Mouse (Mus musculus): ENCODE data around the gene Nedd8.
A peak's percentile ranks its signal among the peaks of the same experiment; 100 is the strongest.

The Nedd8 gene

DNA sequence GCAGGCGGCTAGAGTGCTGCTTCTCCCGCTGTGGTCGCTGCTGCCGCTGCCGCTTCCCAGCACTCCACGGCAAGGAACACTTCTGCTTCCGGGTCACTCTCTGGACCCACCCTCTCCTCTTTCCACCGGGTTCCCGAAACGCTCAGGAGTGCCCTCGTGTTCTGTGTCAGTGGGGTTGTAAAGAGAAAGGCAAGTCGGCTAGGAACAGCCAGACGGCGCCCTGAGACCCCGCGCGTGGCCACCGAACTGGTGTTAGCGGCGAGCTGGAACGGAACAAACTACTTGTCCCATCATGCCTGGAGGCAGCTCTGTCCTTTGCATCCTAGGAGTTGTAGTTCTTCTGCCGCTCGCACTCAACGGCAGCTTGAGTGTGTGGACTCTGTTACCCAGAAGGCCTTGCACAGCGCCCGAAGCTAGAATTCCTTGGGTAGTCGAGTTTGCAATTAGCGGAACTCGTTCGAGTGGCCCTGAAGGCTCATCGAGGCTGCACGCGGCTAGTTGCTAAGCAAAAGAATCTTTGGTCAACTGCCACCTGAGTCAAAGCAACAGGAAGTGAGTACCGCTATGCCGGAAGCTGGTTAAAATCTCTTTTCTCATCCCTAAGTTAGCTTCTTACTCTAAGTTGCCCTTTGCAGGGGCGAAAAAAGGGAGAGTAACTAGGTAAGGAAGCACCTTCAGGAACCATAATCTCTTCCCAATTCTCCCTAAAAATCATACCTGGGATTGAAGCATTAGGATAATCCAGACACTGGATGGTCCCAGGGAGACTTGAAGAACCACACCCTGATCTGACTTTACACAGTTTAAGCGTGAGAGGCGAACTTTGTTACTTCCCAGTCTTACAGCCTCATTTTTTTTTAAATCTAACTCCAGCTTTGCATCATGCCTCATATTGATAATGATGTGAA lies at the start of gene Nedd8, which contains the start of gene Gmpr2:
Gene Nedd8, minus strand, starts transcription at position 292 of the 908 bp plus-strand sequence.
Gene Gmpr2, plus strand, starts transcription at position 109 of the 908 bp plus-strand sequence.
- peak; percentile 87 to 90 for DNase-seq (ENCODE audit: low spot score in 2 of 2)

DNA sequence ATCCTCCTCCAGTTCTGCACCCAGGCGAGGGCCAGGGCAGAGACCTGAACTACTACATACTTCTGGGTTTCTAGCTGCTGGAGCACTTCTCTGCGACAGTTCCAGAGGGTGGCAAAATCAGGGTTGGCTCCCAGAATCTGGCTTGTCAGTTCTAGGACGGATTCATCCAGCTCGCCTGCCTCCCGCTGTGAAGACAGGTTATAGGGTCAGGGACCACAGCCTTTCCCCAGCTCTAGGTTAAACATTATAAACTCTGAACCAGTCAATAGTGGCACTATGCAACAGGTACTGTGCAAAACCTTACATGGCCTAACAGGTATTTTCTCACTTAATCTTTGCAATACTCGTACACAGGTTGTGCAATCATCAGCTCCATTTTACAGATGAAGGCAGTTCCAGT lies 49.2 kb upstream of the Nedd8 start:
- DNase-seq (ENCODE audit: low spot score in 2 of 2): no peak

DNA sequence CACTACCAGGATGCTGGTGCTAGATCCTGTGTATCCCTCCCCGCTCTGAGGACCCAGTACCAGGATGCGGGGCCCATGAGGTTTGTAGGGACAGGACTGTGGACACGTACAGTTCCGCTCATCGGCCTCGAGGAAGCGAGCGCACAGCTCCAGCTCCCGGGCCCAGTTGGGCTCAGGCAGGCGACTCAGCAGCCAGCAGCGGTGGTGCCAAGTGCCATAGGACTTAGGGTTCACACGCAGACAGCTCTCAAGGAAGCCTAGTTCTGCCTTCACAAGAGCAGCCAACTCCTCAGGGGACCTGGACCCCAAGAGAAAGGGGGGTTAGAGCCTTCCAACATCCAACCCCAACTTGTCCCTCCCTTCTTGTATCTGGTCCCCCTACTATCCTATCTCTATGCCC lies 48.7 kb upstream of the Nedd8 start:
- no peak for DNase-seq (ENCODE audit: low spot score in 2 of 2)

DNA sequence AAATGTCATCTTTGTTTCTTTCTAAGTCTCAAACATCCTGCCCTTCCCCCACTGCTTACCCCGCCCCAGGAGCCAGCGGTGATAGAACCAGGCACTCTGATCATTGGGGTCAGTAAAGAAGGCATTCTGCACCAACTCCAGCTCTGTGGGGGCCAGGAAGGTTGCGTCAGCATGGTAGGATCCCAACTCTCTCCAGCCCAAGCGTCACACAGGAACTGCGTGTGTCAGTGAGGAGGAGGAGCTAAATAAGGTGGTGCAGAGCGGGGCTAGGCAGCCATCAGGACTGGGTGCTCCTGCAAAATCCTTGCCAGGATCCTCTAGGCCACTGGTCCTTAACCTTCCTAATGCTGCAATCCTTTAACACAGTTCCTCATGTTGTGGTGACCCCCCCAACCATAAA lies 47.8 kb upstream of the Nedd8 start:
- no peak for DNase-seq (ENCODE audit: low spot score in 2 of 2)

DNA sequence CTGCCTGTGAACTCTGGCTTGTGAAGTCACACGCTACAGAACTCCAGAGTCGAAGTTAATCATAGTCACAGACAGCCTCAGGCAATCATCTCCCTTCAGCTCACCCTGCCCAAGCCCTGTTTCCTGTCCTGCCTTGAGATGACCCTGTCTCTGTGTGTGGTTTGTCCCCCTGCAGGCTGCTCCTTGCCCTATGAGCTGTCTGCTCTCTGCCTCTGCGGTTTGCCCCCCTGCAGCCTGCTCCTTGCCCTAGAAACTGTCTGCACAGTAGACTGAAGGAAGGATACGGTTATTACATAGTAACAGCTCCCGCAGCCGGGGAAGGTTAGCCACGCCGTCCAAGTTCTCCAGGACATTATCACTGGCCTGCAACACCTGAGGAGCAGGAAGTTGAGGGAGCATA lies 45.0 kb upstream of the Nedd8 start:
- no peak for DNase-seq (ENCODE audit: low spot score in 2 of 2)

DNA sequence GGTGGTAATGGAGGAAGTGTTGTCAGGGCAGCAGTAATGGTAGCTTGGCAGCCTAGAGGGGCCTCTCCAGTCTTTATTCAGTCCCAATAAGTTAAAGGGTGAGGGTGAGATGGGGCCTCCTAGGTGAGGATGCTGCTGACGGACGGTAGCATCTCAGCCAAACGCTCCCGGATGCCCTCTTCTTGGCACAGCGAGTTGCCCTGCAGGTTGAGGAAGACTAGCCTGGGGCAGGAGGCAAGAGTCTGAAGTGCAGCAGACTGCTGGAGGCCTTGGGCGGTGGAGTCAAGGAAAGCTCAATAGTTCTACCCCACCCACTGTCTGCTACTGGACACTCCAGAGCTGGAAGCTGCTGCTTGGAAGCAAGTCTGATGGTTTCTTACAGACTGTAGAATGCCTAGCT lies 44.3 kb upstream of the Nedd8 start:
- DNase-seq (ENCODE audit: low spot score in 2 of 2): no peak

DNA sequence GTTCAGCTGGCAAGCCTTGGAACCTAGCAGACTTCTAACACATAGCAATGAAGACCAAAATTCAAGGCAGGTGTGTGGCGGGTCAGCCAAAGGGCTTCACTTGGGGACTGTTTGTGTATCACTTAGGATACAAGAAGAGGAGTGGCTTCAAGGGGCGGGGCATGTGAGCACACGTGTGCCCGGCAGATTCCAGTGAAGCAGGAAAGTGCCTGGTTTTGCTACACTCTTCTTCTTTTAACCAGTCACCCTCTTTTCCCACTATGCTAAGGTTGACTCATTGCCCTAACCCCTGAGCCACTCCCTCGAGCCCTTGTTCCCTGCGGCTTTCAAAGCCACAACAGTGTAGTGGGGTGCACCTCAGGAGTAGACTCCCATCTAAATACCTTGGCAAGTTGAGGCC lies 43.0 kb upstream of the Nedd8 start:
- no peak for DNase-seq (ENCODE audit: low spot score in 2 of 2)

DNA sequence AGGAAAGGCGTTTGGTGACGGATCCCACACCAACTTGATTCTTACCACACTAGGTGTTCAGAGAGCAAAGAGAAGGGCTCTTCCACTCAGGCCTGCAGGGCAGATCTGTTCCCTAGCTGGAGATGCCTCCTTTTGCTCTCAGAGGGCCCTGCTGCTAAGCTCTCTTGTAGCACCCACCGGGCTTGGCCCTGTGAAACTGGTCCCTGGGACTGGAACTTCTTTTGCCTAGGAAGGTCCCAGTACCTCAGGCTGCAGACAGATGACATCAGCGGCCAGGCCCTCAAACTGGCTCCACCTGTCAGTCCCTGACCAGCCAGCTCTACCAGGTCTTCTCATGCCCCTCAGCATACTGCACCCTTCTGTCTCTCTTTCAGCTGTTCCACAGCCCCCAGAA lies 41.8 kb upstream of the Nedd8 start, which contains the start of gene Tgm1:
Gene Tgm1, minus strand, starts transcription at position 198 of the 394 bp plus-strand sequence.
- no peak for DNase-seq (ENCODE audit: low spot score in 2 of 2)

DNA sequence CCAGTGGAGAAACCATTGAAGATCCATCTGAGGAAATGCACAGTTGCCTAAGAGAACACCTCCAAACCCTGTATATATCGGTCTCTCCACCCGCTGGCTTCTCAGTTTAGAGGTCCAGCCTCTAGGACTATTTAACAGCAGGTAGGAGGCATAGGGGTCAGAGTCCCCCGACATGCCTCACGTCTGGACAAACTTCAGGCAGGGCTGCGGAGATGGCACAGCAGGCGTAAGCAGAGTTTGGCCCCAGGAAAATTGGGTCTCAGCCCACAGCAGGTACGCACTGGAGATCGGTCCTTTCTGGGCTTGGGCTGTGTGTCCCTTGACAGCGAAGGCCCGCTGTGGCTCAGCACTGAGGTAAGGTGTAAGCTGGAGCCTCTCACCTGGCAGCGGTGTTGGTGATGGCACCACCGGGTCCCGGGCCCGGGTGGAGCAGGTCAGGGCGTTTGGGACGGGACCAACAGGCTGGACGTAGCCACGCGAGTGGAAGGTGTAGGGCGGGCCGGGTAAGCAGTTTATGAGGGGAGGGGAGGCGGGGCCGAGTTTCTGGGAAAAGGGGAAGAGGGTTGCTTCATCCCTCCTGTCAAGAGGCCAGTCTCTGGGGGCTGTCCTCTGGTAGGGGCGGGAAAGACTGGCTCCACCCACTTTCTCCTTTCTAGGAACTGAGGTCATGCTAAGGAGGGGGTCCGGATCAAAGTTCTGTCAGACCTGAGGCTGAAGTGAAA lies 41.2 kb upstream of the Nedd8 start:
- DNase-seq (ENCODE audit: low spot score in 2 of 2): no peak

DNA sequence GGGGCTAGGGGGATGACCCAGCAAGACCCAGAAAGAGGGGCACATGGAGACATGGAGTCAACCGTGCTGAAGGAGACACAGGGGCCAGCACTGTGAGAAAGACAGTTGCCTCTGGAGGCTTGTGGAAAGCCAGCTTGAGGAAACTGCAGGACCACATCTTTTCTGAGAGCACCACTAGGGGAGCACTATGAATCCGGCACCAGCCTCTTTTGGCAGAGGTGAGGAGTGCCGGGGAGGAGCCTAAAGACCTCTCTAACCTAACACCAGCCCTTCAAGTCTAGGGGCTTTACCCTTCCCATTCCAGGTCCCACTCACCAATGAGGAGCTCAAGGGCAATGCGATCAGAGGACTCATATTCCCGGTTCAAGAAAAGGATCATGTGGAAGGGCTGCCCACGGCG lies 39.9 kb upstream of the Nedd8 start:
- DNase-seq (ENCODE audit: low spot score in 2 of 2): no peak

DNA sequence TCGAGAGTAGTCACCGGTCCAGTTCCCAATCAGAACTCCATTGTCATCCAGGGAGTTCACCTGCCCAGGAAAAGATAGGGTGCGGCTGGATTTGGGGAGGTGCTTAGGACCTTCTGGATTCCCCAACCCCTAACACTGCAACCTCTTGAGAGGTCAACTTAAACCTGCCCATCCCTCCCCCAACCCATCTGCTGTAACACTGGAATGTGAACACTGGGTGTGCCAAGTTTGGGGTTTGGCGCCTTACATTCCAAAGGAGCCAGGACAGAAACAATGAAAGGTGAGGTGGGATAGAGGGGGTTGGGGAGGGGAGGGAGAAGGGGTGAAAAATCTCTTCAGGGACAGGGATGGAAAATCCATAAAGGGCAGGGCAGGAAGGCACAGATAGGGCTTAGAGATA lies 37.6 kb upstream of the Nedd8 start:
- no peak for DNase-seq (ENCODE audit: low spot score in 2 of 2)

DNA sequence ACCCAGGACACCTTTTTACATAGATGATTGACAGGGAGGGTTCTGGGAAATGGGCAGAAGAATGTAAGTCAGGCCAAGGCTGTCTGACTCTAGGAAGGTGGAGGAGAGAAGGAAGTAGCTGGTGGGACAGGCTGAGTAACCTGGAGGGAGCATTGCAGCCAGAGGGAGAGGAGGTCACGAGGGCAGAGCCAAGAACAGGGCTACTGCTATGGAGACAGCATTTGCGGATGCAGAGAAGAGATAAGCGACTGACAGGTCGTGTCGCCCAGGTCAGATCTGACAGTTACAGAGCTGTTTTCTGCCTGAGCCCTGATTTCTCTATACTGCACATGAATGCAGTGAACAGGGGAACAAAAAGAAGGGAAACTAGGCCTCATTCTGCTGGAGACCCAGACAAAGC lies 35.5 kb upstream of the Nedd8 start:
- no peak for DNase-seq (ENCODE audit: low spot score in 2 of 2)

DNA sequence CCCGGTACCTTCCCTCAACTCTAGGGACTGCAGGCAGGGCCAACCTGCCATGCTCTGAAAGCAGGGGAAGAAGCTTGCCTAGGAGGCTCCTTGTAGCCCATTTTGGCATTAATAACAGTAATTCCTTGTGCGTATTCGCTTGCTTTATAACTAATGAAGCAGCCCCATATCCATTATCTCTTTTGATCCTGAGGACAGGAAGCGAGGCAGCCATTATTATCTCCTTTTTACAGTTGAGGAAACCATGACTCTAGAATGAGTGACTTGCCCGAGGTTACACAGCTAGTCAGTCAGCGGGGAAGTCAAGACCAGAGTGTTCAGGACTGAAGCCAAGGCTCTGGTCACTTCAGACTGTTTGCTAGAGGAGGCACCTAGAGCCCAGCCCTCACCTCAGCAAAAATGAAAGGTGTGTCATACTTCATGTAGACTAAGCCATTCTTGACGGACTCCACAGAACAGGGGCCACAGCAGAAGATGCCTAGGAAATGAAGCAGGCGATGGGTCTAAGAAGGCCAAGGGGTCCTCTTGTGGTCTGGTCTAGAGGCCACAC lies 34.2 kb upstream of the Nedd8 start:
- DNase-seq (ENCODE audit: low spot score in 2 of 2): no peak

DNA sequence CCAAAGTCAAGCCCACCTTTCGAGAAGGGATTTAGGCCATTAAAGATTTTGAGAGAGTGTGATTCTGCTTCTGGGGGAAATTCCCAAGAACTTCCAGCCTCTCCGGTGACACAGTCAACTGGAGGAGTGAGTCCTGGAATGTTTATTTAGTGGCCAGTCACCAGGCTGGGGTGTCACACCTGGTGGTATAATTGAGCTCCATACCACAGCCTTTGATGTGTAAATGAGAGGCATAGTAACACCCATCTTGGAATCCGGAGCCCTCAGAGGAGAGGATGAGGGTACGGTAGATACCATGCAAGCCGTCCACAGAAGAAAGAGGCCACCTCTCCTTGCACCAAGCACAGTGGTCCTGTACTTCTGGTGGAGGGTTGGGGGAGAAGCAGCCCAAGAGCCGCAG lies 30.8 kb upstream of the Nedd8 start:
- no peak for DNase-seq (ENCODE audit: low spot score in 2 of 2)

DNA sequence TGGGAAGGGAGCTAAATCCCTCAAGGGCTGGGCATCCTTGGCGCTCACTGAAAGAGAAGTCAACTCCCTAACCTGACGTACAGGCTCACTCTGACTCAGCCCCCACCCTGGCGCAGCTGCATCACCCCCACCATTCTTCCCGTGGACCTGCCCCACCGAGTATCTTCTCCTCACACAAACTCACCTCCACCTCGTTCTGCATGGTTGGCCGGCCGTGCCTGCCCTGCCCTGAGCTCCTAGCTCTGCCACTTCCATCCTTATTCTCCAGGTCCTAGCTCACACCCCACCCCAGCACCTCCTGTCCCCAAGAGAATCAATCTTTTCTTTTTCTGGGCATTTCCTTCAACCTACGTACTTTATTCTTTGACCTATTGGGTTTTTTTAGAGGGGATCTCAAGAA lies 29.2 kb upstream of the Nedd8 start:
- DNase-seq (ENCODE audit: low spot score in 2 of 2): no peak

DNA sequence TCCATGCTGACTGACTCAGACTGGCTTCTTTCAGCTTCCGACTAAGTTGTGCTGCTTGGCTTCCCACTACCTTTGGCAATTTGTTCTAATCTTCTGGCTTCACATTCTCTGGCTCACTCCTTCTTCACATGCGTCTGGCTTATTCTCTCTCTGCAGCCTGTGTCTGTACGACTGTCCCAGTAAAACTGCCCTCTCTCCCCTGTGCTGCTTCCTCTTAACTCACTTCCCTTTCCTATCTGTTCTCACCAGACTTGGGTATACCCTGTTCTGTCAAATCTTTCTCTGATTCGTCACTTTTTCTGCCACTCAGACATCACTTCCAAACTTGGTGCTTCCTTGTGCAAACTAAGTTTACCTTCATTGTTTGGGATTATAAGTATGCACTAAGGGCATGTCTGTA lies 25.3 kb upstream of the Nedd8 start:
- DNase-seq (ENCODE audit: low spot score in 2 of 2): no peak

DNA sequence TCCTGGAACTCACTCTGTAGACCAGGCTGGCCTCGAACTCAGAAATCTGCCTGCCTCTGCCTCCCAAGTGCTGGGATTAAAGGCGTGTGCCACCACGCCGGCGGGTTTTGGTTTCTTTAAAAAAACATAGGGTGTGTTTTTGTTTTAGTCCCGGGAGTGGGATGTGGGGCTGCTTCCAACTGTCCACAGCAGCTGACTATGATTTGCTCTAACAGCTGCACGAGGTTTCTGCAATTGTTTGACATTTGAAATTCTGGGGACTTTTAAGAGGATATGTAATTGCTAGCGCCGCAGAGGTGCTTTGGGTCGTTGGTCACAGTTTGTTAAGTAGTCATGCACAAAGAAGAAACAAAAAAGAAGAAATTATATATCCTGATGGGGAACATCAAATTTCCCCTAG lies 17.5 kb upstream of the Nedd8 start:
- no peak for DNase-seq (ENCODE audit: low spot score in 2 of 2)

DNA sequence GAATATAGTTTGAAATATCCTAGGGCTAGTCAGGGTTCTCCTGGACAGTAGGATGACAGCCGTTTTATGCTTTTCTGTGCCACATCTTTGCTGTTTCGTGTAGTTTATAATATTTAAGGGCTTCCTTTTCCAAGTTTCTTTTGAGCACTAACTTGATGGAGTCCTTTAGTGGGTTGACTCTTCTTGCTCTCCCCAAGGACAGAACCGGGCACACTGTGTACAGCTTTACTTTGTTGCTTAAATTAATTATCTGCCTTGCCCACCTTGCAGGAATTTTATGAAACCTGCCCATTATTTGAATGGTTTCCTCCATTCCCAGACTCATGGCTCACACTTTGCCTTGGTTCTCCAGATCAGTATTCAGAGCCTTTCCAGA lies 10.2 kb upstream of the Nedd8 start:
- no peak for DNase-seq (ENCODE audit: low spot score in 2 of 2)

DNA sequence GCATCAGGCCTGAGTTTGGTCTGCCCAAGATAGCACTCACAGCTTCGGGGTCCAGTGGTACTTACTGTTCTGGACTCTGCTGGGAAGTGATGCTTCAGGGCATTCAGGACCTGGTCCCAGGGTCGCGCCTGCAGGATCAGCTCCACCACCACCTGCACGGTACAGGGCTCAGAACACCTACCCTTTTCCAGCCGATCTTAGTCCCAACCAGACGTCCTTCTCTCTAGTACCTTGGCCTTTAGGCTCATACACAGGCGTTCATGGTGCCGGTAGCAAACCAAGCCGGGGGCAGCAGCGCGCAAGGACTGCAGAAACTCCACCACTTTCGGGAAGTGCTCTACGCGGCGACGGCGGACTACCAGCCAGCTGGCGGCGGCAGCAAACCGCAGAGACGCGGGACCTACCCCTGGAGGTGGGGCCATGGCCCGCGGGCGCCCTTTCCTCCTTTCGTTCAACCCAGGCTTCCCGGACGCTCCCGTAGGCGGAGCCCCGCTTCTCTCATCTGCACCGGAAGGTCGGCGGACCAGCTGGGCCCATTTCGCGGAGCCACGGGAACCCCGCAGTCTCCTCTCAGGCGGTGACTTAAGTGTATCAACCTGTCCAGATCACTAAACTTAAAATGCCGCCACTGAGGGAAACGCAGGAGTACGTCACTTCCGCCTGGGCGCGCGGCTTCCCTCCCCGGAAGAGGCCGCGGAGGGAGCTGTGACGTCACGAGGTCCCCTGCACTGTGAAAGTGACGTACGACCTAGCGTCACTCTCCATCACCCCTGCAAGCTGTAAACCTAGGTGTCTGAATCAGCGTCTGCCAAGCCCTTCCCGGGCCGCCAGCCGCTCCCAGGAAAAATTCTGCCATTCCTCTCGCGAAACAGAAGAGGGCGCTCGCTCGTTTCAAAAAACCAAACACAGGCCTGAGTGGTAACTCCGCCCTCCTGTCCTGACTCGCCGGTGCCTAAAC lies 9.5 kb upstream of the Nedd8 start, which contains the start of gene Tinf2:
Gene Tinf2, minus strand, starts transcription at position 661 of the 958 bp plus-strand sequence.
- peak; percentile 86 to 94 for DNase-seq (ENCODE audit: low spot score in 2 of 2)

DNA sequence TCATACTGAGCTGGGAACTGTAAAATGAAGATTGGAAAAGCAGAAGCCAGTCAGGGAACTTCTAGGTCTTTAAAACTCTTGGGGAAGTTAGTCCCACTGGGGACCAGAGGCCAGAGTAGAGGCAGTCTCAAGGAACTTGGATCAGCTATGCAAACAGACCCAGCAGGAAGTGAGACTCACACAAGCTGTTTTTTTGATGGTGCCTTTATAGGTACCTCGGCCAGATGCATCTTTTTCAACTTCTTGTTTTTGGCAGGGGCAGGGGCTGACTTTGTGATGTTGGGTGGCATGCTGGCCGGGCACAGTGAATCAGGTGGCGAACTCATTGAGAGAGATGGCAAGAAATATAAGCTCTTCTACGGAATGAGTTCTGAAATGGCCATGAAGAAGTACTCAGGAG lies 5.7 kb upstream of the Nedd8 start:
- DNase-seq (ENCODE audit: low spot score in 2 of 2): no peak

DNA sequence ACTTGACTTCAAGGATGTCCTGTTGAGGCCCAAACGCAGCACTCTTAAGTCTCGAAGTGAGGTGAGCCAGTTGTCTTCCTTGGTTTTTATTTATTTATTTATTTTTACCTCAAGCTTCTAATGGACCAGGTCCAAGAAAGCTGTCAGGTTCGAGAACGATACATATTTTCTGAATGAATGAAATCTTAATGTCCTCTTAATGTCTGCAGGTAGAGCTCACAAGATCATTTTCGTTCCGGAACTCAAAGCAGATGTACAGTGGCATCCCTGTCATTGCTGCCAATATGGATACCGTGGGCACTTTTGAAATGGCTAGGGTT lies 777 bp upstream of the Nedd8 start:
- DNase-seq (ENCODE audit: low spot score in 2 of 2): no peak

DNA sequence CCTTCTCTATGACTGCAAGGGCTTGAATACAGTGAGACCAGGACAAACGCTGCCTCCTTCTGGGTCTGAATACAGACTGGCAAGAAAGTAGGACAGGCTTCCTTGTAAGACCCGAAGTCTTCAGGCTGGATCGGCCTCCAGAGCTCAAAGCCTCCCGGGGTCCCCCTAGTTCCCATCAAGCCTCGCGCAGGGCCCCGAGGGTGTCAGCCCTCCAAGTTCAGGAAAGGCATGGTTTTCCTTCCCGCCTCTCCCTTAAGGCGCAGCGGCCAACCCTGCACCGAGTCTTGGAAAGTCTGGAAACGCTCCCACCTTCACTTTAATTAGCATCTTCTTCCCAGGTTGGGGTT lies 465 bp downstream of the Nedd8 start:
- DNase-seq (ENCODE audit: low spot score in 2 of 2): no peak

Data from frontal cortex, postnatal 25 days (tissue).